Mouse (Mus musculus) frontal cortex, adult (tissue): ENCODE data around the gene Rap1gap.

Source experiments
- ATAC-seq: cut with Nextera tagmentation; 2 replicates; pipeline ENCODE4 v1.9.2; 2017; ENCODE audit warnings: mild to moderate bottlenecking, moderate library complexity, mixed read lengths; ENCODE audit not compliant: low TSS enrichment

Gene Rap1gap

DNA sequence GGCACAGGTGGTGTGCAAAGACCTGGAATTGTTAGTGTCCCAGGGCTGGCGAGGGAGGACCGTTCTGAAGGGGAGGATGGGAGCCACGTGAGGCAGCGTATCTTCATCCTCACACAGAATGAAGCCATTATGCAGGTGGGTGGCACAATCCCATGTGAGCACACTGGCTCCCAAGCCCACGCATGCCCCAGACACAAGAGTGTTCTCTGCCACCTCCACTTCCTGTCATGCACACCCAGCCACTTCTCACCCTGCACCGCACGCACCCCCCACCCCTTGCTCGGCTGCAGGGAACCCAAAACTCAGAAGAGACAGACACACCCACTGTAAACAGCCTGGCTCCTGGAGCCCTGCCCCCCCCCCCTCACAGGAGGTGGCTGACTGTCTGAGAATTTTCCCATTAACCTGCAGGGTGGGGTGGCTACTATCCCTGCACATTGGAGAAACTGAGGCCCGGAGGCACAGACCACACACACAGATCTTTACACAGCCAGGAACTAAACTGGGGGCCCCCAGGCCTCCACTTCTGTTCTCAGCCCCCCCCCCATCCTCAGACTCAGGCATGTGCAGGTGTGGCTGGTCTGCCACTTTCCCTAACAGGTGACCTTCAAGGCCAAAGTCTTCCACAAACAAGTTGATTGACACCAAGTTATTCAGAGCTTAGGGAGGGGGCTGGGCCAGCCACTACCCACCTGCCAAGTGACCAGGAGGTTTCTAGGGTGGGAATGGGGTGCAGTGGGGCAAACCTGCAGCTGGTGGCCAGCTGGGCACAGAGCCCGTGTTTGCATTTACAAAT lies 27.8 kb downstream of the Rap1gap start:
- peak; percentile 82 for ATAC-seq

DNA sequence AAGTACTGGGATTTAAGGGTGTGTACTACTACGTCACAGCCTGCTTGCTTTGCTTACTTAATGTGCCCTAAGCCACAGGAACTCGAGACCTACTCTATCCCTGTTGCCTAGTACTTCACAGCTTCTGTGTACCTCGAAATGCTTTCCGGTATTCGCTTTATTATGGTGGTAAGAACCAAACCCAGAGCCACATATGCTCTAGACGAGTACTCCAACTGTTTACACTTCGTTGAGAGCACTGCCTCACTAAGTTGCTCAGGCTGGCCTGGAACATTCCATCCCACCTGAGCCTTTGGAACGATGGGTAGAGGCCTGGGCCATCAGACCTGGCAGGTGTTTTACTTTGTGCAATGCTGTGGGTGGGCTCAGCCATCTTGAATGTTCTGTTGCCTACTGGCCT lies 30.8 kb downstream of the Rap1gap start:
- ATAC-seq, result no peak

GRCm38 (mm10) chr4:137695900-137696299 lies 31.4 kb downstream of the Rap1gap start:
- ATAC-seq, result no peak

GRCm38 (mm10) chr4:137697156-137697885 lies 32.8 kb downstream of the Rap1gap start:
- no peak for ATAC-seq

DNA sequence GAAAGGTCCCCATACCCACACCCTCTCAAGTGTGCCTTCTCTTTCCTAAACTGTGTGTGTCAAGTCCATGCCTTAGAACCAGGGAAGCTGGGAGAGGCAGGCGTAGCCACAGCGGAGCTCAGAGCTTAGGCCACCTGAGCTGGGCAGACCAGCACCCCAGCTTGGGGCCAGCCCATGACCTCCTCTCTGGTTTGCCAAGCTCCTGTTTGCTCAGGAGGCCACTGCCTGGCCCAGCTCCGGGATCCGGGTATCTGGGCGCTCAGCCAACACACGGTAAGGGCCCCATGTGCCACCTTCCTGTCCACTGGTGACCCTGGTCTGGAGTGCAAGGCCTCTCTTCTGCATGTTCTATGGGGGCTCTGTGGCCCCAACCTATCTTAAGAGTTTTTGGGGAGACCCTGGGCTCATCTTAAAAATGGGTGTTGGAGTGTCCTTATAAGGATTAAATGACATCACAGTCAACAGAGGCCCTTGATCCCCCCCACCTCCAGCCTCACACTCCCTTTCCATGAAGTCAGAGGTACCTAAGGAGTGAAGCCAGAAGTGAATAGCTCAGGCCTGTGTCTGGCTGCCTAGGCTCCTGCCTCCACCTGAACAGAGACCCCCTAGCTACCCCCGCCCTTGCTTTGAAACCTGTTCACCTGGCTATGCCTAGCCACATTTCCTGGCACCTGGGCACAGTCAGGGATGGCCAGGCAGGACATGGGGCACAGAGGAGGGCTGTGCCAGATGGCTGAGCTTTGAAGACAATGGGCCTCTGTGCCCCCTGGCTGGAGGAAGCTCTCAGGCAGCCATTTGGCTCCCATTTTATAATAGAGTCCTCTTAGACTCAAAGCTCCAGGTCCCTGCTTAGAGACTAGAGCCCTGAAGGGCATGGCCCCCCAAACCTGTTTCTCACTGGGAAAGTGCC lies 33.8 kb downstream of the Rap1gap start:
- 0 out of 2 replicates have a peak, but pooled peaks have one; percentile 20 for ATAC-seq

DNA sequence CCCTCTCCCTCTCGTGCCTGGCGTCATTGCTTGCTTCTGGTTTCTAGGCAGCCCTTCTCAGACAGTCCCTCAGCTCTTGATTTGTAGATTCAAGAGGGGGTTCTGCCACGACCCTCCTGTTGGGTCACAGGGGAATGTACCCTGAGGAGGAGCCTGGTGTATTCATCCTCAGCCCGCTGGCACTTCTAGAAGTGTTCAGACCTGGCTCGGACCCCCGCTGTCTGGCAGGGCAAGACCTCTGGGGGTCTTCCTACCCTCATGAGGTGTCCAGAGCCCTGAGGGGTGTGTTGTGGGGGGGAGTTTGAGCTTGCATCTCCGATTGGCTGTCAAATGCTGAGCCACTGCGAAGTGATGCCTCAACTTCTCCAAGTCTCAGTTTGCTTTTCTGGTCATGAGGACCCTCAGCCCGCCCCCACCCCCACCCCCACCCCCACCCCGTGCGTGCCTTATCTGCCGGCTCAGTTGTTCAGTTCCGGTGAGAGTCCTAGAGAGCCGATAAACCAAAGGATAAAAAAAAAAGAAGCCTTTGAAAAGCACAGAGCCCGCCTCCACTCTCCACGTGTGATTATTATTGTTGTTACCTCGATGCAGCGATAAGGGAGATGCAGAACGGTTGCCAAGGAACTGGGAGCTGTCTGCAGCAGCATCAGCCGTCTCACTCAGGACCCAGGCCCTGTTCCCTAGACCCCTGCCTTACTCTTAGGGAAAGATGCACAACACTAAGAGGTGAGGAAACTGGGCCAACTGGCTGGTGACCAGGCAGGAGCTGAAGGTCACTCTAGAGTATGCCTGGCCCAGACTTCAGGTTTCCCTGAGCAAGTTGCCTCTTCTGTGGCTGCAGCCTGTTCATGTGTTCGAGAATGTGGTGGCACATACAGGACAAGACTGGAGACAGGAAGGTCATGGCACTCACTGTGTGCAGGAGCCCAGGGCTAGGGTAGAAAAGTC lies 35.0 kb downstream of the Rap1gap start:
- ATAC-seq, result no peak

GRCm38 (mm10) chr4:137700960-137701359 lies 36.4 kb downstream of the Rap1gap start:
- ATAC-seq, result no peak

- no peak for ATAC-seq
These were observed 38.6 kb downstream of the Rap1gap start for GRCm38 (mm10) chr4:137703077-137703476.

GRCm38 (mm10) chr4:137704561-137704960 lies 40.0 kb downstream of the Rap1gap start:
- no peak for ATAC-seq

DNA sequence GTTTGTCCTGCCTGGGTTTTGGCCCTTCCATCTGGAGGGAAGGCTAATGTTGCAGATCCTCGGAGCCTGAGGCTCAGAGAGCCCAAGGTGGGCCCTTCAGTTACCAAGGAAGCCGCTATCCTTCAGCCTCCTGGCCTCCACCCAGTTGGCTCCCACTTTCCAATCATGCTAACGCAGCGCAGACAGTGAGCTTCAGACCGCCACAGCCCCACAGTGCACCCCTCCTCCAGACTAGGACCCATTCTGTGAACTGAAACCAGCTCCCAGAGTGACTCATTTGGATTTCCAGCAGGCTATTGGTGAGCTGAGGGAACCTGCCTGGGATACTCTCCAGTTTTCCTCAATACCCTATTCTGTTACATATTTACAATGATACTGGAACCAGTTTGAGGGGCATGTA lies 40.9 kb downstream of the Rap1gap start:
- ATAC-seq, result peak; percentile 53; the same call in 1 of the 2 replicates

DNA sequence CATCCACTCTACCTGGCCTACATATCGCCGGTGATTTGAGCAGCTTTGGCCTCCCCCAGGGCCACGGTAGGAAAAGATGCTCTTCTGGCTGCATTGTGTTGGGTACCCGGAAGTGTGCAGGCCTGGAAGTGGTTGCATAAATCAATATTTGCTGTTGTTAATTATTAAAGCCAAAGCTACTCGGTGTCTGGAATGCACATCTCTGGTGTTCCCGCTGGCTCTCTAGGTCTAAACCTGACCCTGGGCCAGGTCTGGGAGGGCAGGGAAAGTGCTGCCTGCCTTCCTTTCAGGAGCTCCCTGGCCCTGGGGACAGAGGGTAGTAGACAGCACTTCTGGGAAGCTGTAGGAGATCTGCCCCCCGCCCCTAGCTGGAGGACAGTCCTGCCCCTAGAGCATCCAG lies 42.0 kb downstream of the Rap1gap start:
- ATAC-seq, result no peak

DNA sequence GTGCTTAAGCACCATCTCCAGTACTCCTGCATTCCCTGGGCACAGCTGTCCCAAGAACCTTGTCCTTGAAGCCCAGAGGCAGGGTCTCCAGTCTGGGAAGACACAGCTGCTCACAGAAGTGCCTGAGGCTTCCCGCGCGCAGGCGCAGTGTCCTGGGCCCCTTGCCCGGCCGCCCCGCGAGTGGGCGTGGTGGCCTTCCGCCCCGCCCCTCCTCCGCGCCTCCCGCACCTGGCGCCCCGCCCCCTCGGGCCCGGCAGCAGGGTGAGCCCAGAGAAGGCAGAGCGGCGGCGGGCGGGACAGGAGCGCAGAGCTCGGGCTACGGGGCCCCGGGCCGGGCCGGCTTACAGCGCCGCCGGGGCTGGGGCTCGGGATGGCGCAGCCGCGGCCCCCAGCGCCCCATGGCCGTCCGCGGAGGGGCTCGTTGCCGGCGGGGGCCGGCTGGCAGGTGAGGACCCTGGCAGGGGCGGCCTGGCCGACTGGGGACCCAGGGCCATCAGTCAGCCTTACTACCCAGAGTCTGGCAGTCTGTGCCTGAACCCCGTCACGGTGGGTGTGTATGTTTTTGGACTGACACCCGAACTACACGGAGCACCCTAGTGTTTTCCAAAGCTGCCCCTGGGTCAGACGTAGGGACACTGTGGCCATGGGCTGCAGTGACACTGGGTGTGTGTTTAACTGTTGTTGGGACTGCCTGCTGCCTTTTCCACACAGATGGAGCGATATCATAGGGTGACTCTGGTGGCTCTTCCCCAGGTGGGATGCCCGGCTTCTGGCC lies 42.9 kb downstream of the Rap1gap start:
- ATAC-seq, result no peak

DNA sequence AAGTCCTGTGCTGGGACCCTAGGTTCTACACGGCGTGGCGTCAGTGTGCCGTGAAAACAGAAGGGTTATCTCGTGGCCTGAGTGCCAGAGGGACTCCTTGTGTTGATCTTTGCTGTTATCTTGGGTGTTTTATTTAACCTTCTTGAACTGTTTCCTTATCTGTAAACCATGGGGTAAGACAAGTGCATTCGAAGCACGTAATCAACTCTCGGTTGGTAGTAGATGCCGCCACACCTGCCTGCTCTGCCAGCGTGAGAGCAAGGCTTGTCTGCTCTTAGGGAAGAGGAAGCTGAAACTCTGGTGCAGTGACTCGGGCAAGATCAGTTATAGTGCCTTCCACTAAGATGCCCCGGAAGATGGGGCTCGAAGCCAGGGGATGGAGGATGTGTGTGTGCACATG lies 48.4 kb downstream of the Rap1gap start:
- no peak for ATAC-seq

- ATAC-seq, result peak; percentile 13; the same call in 1 of the 2 replicates
These were observed 49.6 kb downstream of the Rap1gap start for GRCm38 (mm10) chr4:137714020-137714624.

- ATAC-seq, result no peak
These were observed 52.5 kb downstream of the Rap1gap start for GRCm38 (mm10) chr4:137717005-137717404.

DNA sequence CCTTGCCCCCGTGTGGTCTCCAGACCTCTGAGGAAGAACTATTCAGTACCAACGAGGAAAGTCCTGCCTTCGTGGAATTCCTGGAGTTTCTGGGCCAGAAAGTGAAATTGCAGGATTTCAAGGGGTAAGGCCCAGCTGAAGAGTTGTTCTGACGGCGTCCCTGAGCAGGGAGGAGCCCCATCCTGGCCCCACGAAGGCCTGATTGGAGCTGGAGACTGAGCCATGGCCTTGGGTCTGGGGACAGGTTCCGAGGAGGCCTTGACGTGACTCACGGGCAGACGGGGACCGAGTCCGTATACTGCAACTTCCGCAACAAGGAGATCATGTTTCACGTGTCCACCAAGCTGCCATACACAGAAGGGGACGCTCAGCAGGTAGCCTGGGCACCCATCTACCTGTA lies 53.1 kb downstream of the Rap1gap start:
- no peak for ATAC-seq

DNA sequence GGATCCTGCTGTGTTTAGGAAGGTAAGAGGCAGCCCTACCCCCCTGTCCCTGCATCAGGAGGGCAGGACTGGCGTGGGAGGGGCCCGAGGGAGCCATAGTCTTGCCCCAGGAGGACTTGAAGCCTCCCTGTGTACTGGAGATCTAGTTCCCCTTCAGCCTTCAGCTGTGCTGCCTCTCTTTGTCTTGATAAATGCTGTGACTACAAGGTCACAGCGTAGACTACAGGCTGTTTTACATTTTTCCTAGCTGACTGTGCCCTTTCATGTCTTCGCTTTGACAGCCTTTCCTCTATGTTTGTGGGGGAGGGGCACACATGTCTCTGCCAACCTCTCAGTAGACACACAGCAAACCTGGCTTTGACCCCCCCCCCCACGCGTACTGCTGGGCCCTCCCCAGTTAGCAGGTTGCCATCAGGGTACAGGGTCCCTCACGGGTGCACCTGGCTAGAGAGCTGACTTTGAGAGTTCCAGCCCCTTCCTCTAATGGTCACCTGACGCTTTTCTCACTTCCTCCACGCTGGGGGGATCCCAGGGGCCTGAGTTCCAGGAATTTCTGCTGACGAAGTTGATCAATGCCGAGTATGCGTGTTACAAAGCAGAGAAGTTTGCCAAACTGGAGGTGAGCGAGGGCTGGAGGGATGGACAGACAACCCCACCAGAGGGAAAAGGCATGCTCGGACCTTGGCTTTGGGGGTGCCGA lies 55.0 kb downstream of the Rap1gap start:
- ATAC-seq, result no peak

- no peak for ATAC-seq
These were observed 57.0 kb downstream of the Rap1gap start for GRCm38 (mm10) chr4:137721563-137721962.

- ATAC-seq, result no peak
These were observed 57.7 kb downstream of the Rap1gap start for GRCm38 (mm10) chr4:137722230-137722629.
